In the genomic region with DNA sequence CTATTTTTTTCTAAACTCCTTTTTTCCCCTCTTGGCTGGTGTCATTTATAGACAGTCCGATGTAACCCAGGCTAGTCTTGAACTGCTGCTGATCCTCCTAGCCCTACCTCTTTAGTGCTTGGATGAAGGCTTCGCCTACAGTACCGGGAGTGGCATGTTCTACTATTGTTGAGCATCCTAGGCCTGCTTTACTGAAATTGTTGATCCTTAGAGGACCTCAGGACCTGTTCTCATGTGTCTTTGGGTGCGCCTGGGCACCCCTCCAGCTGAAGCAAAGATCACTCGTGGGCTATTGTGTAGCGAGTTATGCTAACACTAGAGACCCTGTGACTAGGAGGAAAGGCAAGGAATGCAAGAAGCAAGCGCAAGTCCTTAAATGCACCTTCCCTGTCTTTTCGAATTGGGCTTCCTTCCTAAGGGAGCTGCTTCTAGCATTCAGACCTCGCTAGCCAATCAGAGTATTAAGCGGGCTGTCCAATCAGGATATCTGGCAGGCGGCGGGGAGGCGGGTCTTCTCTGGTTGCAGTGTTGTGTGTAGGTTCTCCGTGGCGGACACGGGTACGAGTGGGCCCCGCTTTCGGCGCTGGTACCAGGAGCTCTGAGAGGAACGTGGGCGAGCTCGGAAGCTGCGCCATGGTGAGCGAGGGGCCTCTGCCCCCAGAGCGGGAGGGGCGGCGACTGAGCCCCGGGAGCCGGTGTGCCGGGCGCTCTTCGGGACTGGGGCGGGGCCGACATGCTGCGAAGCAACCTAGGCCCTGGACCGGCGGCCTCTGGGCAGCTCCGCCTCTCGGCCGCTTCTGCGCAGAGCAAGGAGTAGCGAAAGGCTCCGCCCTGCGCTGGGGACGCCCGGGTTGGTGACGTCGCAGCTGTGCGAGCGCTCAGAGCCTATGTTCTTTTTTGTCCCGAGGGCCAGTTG, we compare ENCODE assay signal across 7 mouse cellular contexts. TPM values are rescaled to one million over a fixed set of nuclear protein-coding genes. Genes with fewer than 3 reads are reported as not detected.
DNase-seq lines count a peak whose midpoint lies in the region; ATAC-seq lines count a peak whose summit lies in the region.

No protein-coding gene starts in this region.

- H3K4me3 ChIP-seq in embryonic facial prominence, embryonic 11.5 days (ENCODE audit: low read depth, low read length), result peak overlapping the region; percentile 65
- H3K4me3 ChIP-seq in limb, embryonic 10.5 days, result peak overlapping the region; percentile 66
- peak overlapping the region; percentile 60 for H3K4me3 ChIP-seq in midbrain, embryonic 13.5 days (replicated peaks)

- peak overlapping the region; percentile 34 for H3K4me2 ChIP-seq in embryonic facial prominence, embryonic 11.5 days (ENCODE audit: low read depth, low read length)
- peak overlapping the region; percentile 54 for H3K4me2 ChIP-seq in midbrain, embryonic 13.5 days (replicated peaks)

- H3K27ac ChIP-seq in embryonic facial prominence, embryonic 11.5 days (replicated peaks; ENCODE audit: low read depth, low read length), result peak overlapping the region; percentile 88
- peak overlapping the region; percentile 94 for H3K27ac ChIP-seq in limb, embryonic 10.5 days
- H3K27ac ChIP-seq in midbrain, embryonic 13.5 days, result peak overlapping the region; percentile 90

- no peaks in the 10 kb centered on the region for H3K27me3 ChIP-seq in embryonic facial prominence, embryonic 11.5 days (ENCODE audit: control insufficient read depth, insufficient read depth, low read length)
- H3K27me3 ChIP-seq in limb, embryonic 10.5 days (ENCODE audit: low read depth, poor library complexity, severe bottlenecking), result no peaks in the 10 kb centered on the region
- H3K27me3 ChIP-seq in midbrain, embryonic 13.5 days, result no peaks in the 10 kb centered on the region

- peak; percentile 100 for ATAC-seq in embryonic facial prominence, embryonic 11.5 days (replicated peaks; ENCODE audit: insufficient number of reproducible peaks, low FRiP score, low TSS enrichment, low read depth)
- ATAC-seq in granulocyte monocyte progenitor cell, adult 5-6 weeks (replicated peaks; ENCODE audit: poor library complexity, severe bottlenecking), result peak; percentile 93
- ATAC-seq in midbrain, embryonic 13.5 days, result peak; percentile 99

- no peaks in the 10 kb centered on the region for H3K4me1 ChIP-seq in embryonic facial prominence, embryonic 11.5 days (ENCODE audit: control insufficient read depth, insufficient read depth, low read length)
- H3K4me1 ChIP-seq in limb, embryonic 10.5 days, result peaks cover 8% of the 10 kb centered on the region; the same call in 1 of the 2 replicates
- peaks cover 18% of the 10 kb centered on the region for H3K4me1 ChIP-seq in midbrain, embryonic 13.5 days (replicated peaks)

- peaks cover 2% of the 10 kb centered on the region; the same call in 1 of the 2 replicates for H3K36me3 ChIP-seq in embryonic facial prominence, embryonic 11.5 days (replicated peaks; ENCODE audit: control insufficient read depth, insufficient read depth, low read depth, low read length)
- peaks cover 24% of the 10 kb centered on the region for H3K36me3 ChIP-seq in limb, embryonic 10.5 days
- H3K36me3 ChIP-seq in midbrain, embryonic 13.5 days, result peaks cover 12% of the 10 kb centered on the region; the same call in 1 of the 2 replicates

- peak overlapping the region; percentile 82 for H3K9ac ChIP-seq in embryonic facial prominence, embryonic 11.5 days (replicated peaks; ENCODE audit: low read length)
- peak overlapping the region; percentile 76 for H3K9ac ChIP-seq in midbrain, embryonic 13.5 days (replicated peaks)

- WGBS in embryonic facial prominence, embryonic 11.5 days, result 4% methylated on average over 49 of the region's 52 CpGs
- WGBS in limb, embryonic 10.5 days, result 4% methylated on average over 52 of the region's 52 CpGs
- WGBS in midbrain, embryonic 13.5 days, result 3% methylated on average over 52 of the region's 52 CpGs

- H3K9me3 ChIP-seq in embryonic facial prominence, embryonic 11.5 days (replicated peaks; ENCODE audit: control insufficient read depth, low read length), result no peaks in the 10 kb centered on the region
- no peaks in the 10 kb centered on the region for H3K9me3 ChIP-seq in limb, embryonic 10.5 days (replicated peaks)
- no peaks in the 10 kb centered on the region for H3K9me3 ChIP-seq in midbrain, embryonic 13.5 days

- DNase-seq in adrenal gland, postnatal 14 days, result peak; percentile 97
- DNase-seq in embryonic facial prominence, embryonic 11.5 days (ENCODE audit: low spot score), result peak; percentile 95
- DNase-seq in kidney, adult 11 months, result peak; percentile 97
- peak; percentile 91 for DNase-seq in limb, embryonic 10.5 days (ENCODE audit: low spot score)
- peak; percentile 93 for DNase-seq in spleen, adult 12 weeks (ENCODE audit: low spot score)

RNA-seq across cellular contexts. Expression of gene Zfp619, which starts 34.7 kb away (rescaled TPM):
- 2.3 and 2.7 TPM in 2 replicates for total RNA-seq in adrenal gland, postnatal 14 days (2021)
- polyA plus RNA-seq in embryonic facial prominence, embryonic 11.5 days (2014; fragmentation: Nextera tagmentation; extraction: Ambion mirVana), result 3.2 and 3.6 TPM in 2 replicates
- 3.4 and 4.5 TPM in 2 replicates for total RNA-seq in granulocyte monocyte progenitor cell, adult 5-6 weeks (2014; fragmentation: Nextera tagmentation)
- total RNA-seq in granulocyte monocyte progenitor cell, adult 5-6 weeks (2017), result 2.0 and 3.0 TPM in 2 replicates
- 1.8 and 2.5 TPM in 2 replicates for polyA plus RNA-seq in limb, embryonic 10.5 days (2016; fragmentation: Nextera tagmentation; extraction: Ambion mirVana)
- polyA plus RNA-seq in midbrain, embryonic 13.5 days (2015; fragmentation: Nextera tagmentation; extraction: Ambion mirVana), result 4.3 and 4.6 TPM in 2 replicates

Comparison
In these comparisons a context has a peak if more than half of its experiments do, and no peak if none do; other contexts are left out.
1. Peak in every context shown above with its lines: DNase-seq, ATAC-seq, H3K4me3 ChIP-seq and H3K27ac ChIP-seq.